Mouse (Mus musculus) urinary bladder, postnatal 36 days (tissue): Measurements from ENCODE around the gene Sectm1a.
"Not testable (repeated sequence)": the region's sequence is repeated elsewhere in the genome, so short reads cannot be mapped to it uniquely, and the experiment has no call there.

ENCODE experiments used
- DNase-seq, 2 experiments: peaks; one replicate each; pipeline ENCODE4 v3.0.0; 2022; ENCODE audit warnings: low spot score in 2 of 2, mixed read lengths in 1 of 2

The Sectm1a gene

GRCm38 (mm10) chr11:121089756-121090546 lies 8.9 kb upstream of the Sectm1a start:
- DNase-seq: no peak

GRCm38 (mm10) chr11:121088997-121089396 lies 8.0 kb upstream of the Sectm1a start:
- no peak for DNase-seq

DNA sequence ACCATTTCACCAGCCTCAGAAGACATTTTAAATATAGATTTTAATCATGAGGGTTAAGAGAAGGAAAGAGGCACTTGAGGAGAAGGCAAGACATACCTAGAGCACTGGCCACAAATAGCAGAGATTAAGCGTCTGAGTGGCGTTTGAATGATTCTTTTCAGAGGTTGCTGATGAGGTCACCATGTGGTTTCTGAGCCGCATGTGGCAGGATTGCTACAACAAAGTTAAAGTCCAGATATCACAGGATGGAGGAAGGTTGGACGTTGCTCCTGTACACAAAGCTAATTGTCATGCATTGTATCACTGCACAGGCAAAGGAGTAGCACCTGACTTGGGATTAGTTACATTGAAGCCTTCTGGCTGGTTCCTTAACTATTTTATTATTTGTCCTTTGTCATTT lies 5.3 kb upstream of the Sectm1a start:
- no peak for DNase-seq

- no peak for DNase-seq
These were observed 4.2 kb upstream of the Sectm1a start for GRCm38 (mm10) chr11:121085181-121085580.

DNA sequence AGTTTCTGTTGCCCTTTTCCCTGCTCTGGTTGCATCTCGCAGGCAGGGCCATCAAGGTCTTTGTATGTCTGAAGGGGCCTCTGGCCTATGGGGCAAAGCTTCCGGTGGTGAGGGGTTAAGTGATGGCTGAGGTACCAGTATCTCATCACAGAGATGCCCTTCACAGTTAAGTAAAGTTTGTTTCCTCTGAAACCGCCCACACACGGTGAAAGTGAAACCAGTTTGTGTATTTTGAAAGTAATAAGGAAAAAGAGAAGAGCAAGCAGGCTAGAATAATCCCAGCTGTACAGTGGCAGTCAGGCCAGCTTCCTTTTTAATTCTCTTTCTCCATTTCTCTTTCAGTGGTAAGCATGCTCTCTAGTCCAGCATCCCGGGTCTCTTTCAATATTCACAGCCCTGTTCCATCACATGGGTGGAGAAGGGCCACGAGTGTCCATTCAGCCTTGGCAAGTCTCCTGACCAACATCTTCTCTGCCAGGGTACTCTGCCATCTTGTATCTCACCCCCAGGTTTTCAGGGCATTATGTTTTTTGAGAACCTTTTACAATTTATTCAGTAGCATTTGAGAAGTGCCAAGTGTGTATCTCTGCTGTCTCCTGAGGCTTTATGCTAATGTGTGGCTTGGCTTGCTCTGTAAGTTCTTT lies 2.0 kb upstream of the Sectm1a start:
- DNase-seq: no peak

DNA sequence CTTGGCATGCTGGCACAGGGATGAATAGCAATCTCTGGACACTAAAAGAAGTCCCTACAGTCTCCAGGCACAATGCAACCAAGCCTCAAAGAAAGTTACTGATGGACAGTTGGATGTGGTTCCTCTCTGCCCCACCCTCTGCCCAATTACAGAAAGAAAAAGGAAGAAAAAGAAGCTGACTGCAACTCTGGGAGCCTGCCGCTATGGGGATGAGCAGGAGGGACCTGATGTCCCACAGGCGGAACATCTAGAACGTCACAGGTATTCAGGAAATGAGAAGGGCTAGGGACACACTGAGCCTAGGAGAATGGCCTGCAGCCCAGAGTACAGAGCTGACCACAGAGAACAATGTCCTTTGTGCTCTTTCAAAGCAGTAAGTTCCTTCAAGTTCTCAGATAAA lies 1.2 kb upstream of the Sectm1a start:
- DNase-seq: no peak

DNA sequence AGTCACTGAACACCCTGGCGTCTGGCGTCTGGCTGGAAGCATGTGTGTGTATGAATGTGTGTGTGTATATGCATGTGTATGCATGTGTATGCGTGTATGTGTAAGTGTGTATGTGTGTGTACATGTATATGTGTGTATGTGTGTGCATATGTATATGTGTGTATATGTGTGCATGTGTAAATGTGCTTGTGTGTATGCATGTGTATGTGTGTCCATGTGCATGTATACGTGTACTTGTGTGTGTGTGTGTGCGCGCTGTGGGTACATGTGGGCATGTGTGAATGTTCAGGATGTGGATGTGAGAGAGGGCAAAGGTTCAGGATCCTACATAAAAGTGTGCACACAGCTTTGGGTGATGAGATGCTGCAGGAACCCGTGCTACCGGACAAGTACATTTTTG lies 690 bp downstream of the Sectm1a start:
- no peak for DNase-seq

GRCm38 (mm10) chr11:121075655-121076054 lies 5.4 kb downstream of the Sectm1a start:
- no peak for DNase-seq

DNA sequence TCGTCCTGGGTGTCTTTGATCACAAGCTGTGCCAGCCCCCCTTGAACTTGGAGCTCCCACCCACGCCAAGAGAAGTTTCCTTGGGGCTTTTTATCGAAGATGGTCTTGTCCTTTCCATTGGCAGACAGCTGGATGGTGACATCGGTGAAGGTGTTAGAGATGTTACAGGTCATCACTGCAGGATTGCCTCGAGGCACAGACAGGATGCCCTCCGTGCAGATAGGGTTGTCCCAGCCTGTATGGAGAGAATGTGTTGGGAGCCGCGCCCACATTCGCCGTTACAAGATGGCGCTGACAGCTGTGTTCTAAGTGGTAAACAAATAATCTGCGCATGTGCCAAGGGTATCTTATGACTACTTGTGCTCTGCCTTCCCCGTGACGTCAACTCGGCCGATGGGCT lies 11.4 kb downstream of the Sectm1a start:
- DNase-seq: not testable (repeated sequence)

GRCm38 (mm10) chr11:121067895-121068294 lies 13.1 kb downstream of the Sectm1a start:
- no peak for DNase-seq

GRCm38 (mm10) chr11:121064197-121064596 lies 16.8 kb downstream of the Sectm1a start:
- no peak for DNase-seq

DNA sequence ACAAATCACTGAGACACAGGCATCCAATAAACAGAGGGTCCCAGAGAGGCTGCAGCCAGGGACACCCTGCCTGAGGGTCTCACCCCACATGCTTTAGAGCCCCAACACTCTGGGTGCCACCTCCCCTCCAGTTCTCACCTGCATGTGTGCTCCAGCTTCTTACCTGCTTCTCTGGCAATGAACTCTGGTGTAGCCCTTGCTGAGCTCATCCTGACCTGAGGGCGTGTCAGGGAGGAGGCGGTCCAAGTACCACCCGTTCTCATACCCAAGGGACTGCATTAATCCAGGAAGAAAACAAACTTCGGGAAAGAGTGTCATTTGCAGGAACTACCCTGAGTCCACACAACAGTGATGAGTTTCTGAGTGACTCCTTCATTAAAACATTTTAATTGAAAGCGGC lies 17.6 kb downstream of the Sectm1a start, which contains the start of gene Sectm1b:
Gene Sectm1b, minus strand, starts transcription at position 191 of the 400 bp plus-strand sequence.
- DNase-seq: no peak

GRCm38 (mm10) chr11:121061615-121062014 lies 19.4 kb downstream of the Sectm1a start:
- no peak for DNase-seq

DNA sequence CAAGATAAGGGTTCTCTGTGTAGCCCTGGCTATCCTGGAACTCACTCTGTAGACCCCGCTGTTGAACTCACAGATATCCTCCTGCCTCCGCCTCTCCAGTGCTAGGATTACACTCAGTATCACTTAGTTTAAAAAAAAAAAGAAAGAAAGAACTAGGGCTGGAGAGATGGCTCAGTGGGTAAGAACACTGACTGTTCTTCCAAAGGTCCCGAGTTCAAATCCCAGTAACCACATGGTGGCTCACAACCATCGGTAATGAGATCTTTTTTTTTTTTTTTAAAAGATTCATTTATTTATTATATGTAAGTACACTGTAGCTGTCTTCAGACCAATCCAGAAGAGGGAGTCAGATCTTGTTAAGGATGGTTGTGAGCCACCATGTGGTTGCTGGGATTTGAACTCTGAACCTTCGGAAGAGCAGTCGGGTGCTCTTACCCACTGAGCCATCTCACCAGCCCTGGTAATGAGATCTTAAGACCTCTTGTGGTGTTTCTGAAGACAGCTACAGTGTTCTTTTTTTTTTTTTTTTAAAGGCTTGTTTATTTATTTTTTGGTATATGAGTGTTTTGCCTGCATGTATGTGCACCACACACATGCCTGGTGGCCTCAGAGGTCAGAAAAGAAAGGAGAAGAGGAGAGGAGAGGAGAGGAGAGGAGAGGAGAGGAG lies 20.5 kb downstream of the Sectm1a start:
- not testable (repeated sequence) for DNase-seq

DNA sequence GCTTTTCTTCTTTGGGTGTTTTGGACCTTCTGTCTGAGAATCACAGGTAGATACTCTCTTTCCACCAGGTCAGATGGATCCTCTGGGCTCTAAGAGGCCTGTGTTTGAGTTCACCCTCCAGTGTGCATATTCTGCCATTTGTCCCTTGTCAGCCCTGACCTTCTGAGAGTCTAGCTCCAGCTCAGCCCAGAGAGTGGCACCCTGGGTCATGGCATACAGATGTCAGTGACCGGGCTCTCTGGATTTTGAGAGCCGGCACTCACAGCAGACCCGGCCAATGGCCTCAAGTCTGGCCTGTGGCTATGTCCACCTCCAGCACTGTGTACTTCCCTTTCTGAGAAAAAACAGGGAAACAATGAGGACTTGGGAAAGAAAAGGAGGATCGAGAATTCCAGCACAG lies 21.5 kb downstream of the Sectm1a start:
- DNase-seq: no peak

DNA sequence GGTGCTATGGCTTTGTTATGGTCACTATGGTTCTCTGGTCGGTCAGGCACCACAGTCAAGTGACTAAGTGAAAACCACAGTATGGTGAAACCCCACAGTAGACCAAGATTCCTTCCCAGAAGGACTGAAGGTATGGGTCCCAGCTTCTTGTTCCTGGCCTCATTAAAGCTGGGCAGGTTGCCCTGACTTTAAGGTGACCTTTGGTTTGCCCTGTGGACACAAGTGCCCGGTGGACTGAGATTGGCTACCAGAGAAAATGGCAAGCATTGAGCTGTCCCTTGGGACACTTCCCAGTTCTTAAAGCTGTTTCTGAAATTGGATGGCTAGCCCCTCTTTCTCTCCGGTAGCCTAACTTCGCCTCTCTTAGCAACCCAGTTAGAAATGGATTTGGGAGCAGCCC lies 22.1 kb downstream of the Sectm1a start:
- no peak for DNase-seq

DNA sequence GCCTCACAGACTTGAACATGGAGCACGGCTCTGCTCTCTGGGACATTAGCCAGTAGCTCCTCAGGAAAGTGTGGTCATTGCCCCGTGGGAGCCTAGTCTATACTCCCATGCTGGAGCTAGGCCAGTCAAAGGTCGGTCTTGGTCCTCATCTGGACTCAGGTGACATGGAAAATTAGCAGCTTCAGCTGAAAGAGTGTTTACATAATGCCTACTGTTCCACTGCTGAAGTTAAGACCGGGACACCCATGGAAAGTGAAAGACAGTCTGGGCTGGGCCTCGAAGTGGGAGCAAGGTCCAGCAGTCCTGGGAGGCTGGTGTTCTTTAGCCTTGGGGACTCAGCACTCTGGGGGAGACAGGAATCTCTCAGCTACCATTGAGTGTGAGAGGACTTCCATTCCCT lies 22.9 kb downstream of the Sectm1a start:
- no peak for DNase-seq

DNA sequence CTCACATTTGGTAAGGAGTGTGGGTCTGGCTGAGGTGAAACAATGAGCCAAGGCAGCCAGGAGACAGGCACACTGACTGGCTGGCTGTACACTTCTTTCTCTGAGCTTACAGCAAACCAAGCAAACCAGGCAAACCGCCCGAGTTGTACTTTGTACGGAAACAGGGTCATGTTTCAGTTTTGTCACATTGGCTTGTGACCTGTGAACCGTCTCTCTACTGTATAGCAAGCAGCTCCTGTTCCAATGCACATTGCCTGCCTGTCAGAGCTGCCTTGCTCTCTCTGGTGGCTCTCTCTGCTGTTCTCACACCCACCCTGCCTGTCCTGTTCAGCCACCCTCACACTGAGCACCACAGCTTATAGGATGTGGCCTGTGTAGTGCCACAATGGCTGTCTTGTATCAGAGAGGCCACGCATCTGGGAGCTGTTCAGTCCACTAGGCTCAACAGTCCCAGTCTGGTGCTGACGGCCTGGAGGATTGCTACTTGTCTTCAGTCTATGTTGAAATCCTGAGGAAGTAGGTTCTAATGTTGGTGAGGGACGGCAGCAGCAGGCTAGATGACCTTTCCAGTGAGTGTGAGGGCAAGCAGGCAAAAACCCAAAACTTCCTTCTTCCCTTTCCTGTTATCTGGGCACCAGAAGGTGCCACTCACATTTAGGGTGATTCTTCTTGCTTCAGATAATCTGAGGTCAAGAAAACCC lies 24.3 kb downstream of the Sectm1a start:
- DNase-seq: no peak

GRCm38 (mm10) chr11:121053536-121053935 lies 27.5 kb downstream of the Sectm1a start:
- peak; percentile 64 to 76 for DNase-seq

DNA sequence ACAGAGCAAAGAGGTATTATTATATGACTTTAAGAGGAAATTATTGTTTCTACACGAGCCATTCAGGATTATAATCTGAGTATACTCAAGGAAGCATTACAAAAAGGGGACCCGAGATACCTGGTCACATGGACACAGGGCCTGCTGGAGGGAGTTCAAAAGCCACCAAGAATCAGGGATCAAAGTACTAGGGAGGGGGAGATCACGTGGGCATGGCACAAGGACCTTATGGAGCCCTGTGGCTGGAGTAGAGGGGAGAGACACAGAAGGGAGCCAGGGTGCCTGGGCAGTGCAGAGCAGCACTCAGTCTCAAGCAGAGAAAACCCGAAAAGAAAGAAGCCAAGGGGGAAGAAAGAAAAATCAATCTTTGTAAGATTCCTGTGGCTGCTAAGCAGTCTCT lies 28.6 kb downstream of the Sectm1a start:
- no peak for DNase-seq

- DNase-seq: no peak
These were observed 29.2 kb downstream of the Sectm1a start for GRCm38 (mm10) chr11:121051793-121052192.

- DNase-seq: no peak
These were observed 31.2 kb downstream of the Sectm1a start for GRCm38 (mm10) chr11:121049840-121050239.
